Mouse (Mus musculus): ENCODE measurements around the gene Maml3. TPM values are rescaled to one million over a fixed set of nuclear protein-coding genes. Genes with fewer than 3 reads are reported as not detected.
A peak's percentile ranks its signal among the peaks of the same experiment; 100 is the strongest.

The Maml3 gene
- polyA plus RNA-seq, 1 experiment from 2014 or later: 0.69 TPM

DNA sequence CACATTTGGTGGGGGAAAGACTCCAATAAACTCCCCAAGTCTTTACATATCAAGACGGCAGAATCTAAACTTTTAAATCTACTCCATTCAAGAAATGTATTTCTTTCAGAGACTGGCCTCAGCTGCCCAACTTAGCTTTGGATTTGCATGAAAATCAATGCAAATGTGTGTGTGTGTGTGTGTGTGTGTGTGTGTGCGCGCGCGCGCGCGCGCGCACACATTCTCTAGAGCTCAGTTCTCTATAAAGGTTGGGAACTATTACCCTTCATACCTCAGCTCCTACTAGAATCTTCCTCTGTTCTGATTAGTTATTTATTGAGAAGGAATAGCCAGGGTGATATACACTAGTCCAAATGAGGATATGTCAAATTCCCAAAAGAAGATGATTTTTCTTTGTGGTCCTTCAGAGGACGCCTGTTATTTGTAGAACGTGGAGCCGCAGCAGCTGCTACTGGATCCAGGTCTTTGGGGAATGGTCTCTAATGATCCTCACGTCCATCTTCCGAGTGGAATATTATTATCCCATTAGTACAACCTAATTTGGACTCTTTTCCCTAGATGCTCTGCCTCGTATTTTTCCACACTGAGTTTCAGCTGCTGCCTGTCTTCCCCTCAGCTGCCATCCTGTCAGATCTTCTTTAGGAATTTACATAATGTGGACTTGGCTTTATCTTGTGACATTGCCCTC lies 372.8 kb downstream of the Maml3 start:
- peaks cover 77% of the 10 kb centered on the region for H3K4me1 ChIP-seq (replicated peaks)
- no peak for ATAC-seq (ENCODE audit: low read depth)
- no peak overlapping the region for H3K9ac ChIP-seq

DNA sequence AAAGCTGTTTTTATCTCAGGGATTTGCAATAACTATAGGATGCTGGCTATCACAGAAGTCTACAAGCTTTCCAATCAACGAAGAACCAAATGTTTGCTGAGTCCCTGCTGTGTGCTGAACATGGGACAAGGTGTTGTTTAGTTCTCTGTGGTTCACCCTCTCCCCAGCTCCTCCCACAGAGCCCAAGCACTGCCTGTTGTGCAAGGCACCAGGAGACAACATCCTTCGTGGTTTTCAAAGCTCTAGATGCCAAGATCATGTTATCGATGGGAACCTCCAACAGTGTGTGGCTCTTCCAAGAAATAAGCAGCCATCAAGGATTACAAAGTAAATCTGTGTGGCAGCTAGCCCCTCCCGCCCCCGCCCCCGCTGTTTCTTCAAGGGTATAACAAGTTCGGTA lies 374.2 kb downstream of the Maml3 start:
- peaks cover 83% of the 10 kb centered on the region for H3K4me1 ChIP-seq (replicated peaks)
- no peaks in the 10 kb centered on the region for H3K9me3 ChIP-seq (replicated peaks)
- no peak overlapping the region for H3K4me2 ChIP-seq
- H3K9ac ChIP-seq: no peak overlapping the region
- no peak overlapping the region for H3K4me3 ChIP-seq (replicated peaks)
- H3K36me3 ChIP-seq: no peaks in the 10 kb centered on the region
- WGBS (ENCODE audit: insufficient replicate concordance): 53% methylated on average over 7 of the region's 7 CpGs
- H3K27me3 ChIP-seq: no peaks in the 10 kb centered on the region
- H3K27ac ChIP-seq: peak overlapping the region; percentile 43; the same call in 1 of the 2 replicates
- ATAC-seq (ENCODE audit: low read depth) (no peak), DNase-seq (no peak)

More for the DNA sequence above, 372.8 kb downstream of the Maml3 start:
- Histone ChIP-seq H3K27me3 (no peaks in the 10 kb centered on the region), H3K27ac (peak overlapping the region; percentile 7; the same call in 1 of the 2 replicates), H3K36me3 (no peaks in the 10 kb centered on the region), H3K4me2 (no peak overlapping the region), H3K9me3 (replicated peaks) (no peaks in the 10 kb centered on the region), H3K4me3 (replicated peaks) (no peak overlapping the region)
- no peak for DNase-seq
- 88% methylated on average over 16 of the region's 16 CpGs for WGBS (ENCODE audit: insufficient replicate concordance)

DNA sequence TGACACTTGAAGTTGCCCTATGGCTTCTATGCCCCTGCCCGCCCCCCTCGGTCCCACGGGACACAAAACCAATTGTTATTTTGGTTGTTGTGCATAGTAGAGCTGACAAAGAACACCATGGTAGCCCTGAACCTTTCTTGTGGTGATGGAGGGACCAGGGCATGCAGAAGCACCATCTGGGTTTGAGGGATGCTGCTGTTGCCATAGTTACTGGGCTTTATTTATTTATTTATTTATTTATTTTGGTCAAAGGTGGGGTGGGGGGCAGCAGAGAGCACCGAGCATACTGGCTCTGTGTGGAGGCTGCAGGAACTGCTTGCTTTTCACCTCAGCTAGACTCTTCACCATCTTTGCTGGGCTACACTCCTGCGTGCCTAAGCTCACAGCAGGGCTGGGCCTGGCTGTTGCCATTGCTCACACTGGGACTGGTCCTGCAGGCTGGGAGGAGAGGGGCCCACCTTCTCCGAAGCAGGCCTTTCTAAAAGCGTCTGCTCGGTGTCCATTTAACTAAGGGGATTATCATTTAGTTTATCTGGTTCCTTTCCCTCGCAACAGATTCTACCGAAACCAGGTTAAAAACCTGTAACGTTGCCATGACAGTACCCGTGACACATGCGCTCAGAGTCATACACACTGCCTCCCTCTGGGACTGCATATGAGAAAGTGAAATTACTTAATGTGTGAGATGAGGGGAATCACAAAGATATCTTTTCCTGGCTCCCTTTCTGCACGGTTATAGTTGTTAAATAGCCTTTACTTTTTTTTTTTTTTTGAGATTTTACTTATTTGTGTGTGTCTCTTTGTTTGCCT lies 375.6 kb downstream of the Maml3 start:
- DNase-seq (no peak), ATAC-seq (ENCODE audit: low read depth) (no peak)
- H3K9ac ChIP-seq: peak overlapping the region; percentile 59
- H3K9me3 ChIP-seq (replicated peaks): no peaks in the 10 kb centered on the region
- no peaks in the 10 kb centered on the region for H3K27me3 ChIP-seq
- peak overlapping the region; percentile 23; the same call in 1 of the 2 replicates for H3K4me3 ChIP-seq (replicated peaks)
- H3K4me2 ChIP-seq: peak overlapping the region; percentile 63
- H3K4me1 ChIP-seq (replicated peaks): peaks cover 97% of the 10 kb centered on the region
- no peaks in the 10 kb centered on the region for H3K36me3 ChIP-seq
- peak overlapping the region; percentile 96 for H3K27ac ChIP-seq
- WGBS (ENCODE audit: insufficient replicate concordance): 60% methylated on average over 14 of the region's 14 CpGs

DNA sequence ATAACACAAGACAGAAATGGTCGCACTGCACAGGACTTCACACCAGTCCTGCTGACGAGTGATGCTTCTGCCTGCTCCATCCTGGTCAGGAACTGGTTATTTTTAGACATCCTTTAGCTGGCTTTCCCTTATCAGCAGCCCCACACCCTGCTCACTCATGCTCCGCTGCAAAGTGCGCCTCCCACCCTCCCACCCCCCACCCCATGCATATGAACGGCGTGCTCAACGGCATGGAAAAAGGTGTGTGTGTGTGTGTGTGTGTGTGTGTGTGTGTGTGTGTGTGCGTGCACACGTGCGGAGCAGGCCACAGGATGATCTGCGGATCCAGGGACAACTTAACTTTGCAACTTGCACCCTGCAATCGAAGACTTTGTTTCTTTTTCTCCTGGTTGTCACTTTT lies 376.4 kb downstream of the Maml3 start:
- Histone ChIP-seq H3K36me3 (no peaks in the 10 kb centered on the region), H3K4me1 (replicated peaks) (peaks cover 95% of the 10 kb centered on the region), H3K9me3 (replicated peaks) (no peaks in the 10 kb centered on the region), H3K27me3 (no peaks in the 10 kb centered on the region), H3K4me2 (peak overlapping the region; percentile 63), H3K4me3 (replicated peaks) (peak overlapping the region; percentile 23), H3K9ac (peak overlapping the region; percentile 61), H3K27ac (peak overlapping the region; percentile 96)
- 5% methylated on average over 12 of the region's 12 CpGs for WGBS (ENCODE audit: insufficient replicate concordance)
- peak; percentile 98 for ATAC-seq (ENCODE audit: low read depth)
- peak; percentile 76 for DNase-seq

DNA sequence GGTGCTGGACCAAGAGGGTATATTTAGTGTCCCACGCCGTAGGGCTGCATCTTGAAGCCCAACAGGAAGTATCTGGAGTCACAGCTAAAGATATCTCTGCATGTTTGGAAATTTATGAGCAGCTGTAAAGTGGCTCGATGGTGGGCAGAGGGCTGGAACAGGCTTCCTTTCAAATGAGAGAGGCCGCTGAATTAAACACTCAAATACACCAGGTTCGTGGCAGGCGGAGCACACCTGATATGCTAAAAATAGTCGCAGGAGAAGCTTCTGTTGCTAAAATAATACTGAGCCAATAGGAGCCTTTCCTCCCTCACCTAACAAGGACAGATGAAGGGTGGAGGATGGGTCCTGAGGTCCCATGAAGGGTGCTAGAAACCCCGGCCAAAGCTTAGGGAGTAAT lies 376.9 kb downstream of the Maml3 start:
- DNase-seq (no peak), ATAC-seq (ENCODE audit: low read depth) (peak; percentile 82)
- Histone ChIP-seq H3K36me3 (no peaks in the 10 kb centered on the region), H3K4me2 (peak overlapping the region; percentile 63), H3K4me3 (replicated peaks) (peak overlapping the region; percentile 23), H3K4me1 (replicated peaks) (peaks cover 91% of the 10 kb centered on the region), H3K27ac (peak overlapping the region; percentile 96), H3K27me3 (peaks cover 2% of the 10 kb centered on the region; the same call in 1 of the 2 replicates), H3K9ac (peak overlapping the region; percentile 61), H3K9me3 (replicated peaks) (no peaks in the 10 kb centered on the region)
- WGBS (ENCODE audit: insufficient replicate concordance): 8% methylated on average over 8 of the region's 8 CpGs

DNA sequence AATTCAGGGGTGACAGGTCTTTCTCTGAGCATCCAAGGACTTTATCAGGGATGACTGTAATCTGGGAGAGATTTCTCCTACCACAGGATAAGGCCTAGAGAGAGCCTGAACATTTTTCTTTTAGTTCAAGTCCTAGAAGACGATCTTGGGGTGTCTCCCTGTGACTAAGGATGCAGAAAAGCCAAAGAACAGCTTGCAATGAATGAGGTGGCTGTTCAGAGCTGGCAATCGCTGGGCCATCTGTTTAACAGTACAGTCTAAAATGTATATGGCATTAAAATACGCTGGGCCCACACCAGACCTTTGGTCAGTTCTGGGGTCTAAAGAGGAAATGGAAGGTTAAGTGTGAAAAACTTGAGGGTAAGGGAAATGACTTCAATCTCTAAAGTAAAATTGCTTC lies 377.4 kb downstream of the Maml3 start:
- peaks cover 86% of the 10 kb centered on the region for H3K4me1 ChIP-seq (replicated peaks)
- ATAC-seq (ENCODE audit: low read depth) (no peak), DNase-seq (no peak)
- no peaks in the 10 kb centered on the region for H3K9me3 ChIP-seq (replicated peaks)
- H3K36me3 ChIP-seq: no peaks in the 10 kb centered on the region
- peaks cover 5% of the 10 kb centered on the region; the same call in 1 of the 2 replicates for H3K27me3 ChIP-seq
- peak overlapping the region; percentile 96 for H3K27ac ChIP-seq
- peak overlapping the region; percentile 61 for H3K9ac ChIP-seq
- peak overlapping the region; percentile 63 for H3K4me2 ChIP-seq
- WGBS (ENCODE audit: insufficient replicate concordance): 35% methylated on average over 3 of the region's 3 CpGs
- H3K4me3 ChIP-seq (replicated peaks): no peak overlapping the region

DNA sequence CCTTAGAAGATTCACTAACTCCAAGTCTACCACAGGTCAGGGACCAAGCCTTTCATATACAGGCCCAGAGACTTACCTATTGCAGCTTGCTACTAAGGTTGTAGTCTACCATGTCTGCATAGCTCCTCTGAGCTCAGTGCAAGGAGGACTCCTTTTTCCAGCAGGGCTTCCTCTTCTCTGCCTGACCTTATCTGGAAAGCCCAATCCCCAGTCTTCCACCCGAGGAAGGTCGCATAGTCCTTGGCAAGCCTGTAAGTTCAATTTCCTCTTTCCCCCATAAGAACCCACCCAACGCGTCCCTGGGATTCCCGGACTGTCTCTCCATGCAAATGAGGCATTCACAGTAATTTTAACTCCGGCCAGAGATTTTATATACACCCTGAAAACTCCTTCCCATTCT lies 378.6 kb downstream of the Maml3 start:
- peaks cover 74% of the 10 kb centered on the region for H3K4me1 ChIP-seq (replicated peaks)
- no peak overlapping the region for H3K4me3 ChIP-seq (replicated peaks)
- DNase-seq: no peak
- ATAC-seq (ENCODE audit: low read depth): no peak
- 34% methylated on average over 6 of the region's 6 CpGs for WGBS (ENCODE audit: insufficient replicate concordance)
- no peak overlapping the region for H3K4me2 ChIP-seq
- H3K27me3 ChIP-seq: peaks cover 5% of the 10 kb centered on the region; the same call in 1 of the 2 replicates
- H3K9ac ChIP-seq: 0 out of 2 replicates have a peak overlapping the region, but pooled peaks have one; percentile 61
- H3K36me3 ChIP-seq: no peaks in the 10 kb centered on the region
- H3K27ac ChIP-seq: peak overlapping the region; percentile 96
- H3K9me3 ChIP-seq (replicated peaks): no peaks in the 10 kb centered on the region

DNA sequence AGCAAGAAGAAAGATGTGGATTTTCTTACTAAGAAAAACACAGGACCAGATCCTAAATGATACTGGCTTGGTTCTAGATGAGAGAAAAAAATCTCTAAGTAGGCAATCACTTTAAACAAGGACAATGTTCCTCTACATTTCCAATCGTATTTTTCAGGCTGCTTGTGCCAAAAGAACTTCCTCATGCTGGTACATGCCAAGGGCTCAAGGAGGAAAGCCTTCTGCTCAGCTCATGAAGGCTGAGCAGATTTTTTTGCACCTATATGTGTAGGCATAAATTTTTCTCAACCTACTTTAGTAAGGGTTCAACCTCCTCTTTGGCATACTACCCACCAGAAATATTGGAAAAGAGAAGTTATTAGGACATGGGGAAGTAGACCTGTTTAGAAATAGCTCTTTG lies 384.9 kb downstream of the Maml3 start:
- H3K9ac ChIP-seq: no peak overlapping the region
- ATAC-seq (ENCODE audit: low read depth): no peak
- 45% methylated on average over 1 of the region's 1 CpGs for WGBS (ENCODE audit: insufficient replicate concordance)
- peaks cover 5% of the 10 kb centered on the region; the same call in 1 of the 2 replicates for H3K27me3 ChIP-seq
- no peak for DNase-seq
- H3K4me3 ChIP-seq (replicated peaks): no peak overlapping the region
- no peak overlapping the region for H3K4me2 ChIP-seq
- H3K36me3 ChIP-seq: no peaks in the 10 kb centered on the region
- H3K27ac ChIP-seq: no peak overlapping the region
- H3K4me1 ChIP-seq (replicated peaks): peaks cover 22% of the 10 kb centered on the region
- H3K9me3 ChIP-seq (replicated peaks): no peaks in the 10 kb centered on the region

DNA sequence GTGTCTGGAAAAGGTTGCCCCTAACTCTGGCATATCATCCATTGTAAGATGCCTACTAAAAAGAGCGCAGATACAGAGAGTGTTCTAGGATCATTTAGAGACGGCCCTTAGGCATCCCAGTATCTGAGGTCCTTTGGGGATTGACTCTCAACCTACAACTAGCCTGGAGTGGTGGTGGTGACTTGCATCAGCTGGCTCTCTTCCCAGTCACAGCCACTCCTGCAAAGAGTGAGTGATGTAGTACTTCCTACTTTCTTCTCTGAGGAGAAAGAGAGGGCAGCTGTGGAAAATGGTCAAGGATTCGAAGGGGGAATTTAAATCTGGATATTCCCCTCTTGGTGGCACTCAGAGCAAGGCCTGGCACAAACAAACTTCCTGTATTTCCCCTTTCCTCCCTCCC lies 385.5 kb downstream of the Maml3 start:
- Histone ChIP-seq H3K4me2 (no peak overlapping the region), H3K36me3 (no peaks in the 10 kb centered on the region), H3K4me3 (replicated peaks) (no peak overlapping the region), H3K9me3 (replicated peaks) (no peaks in the 10 kb centered on the region), H3K4me1 (replicated peaks) (peaks cover 22% of the 10 kb centered on the region), H3K27ac (no peak overlapping the region), H3K27me3 (peaks cover 5% of the 10 kb centered on the region; the same call in 1 of the 2 replicates), H3K9ac (no peak overlapping the region)
- no peak for DNase-seq
- 75% methylated on average over 3 of the region's 3 CpGs for WGBS (ENCODE audit: insufficient replicate concordance)
- ATAC-seq (ENCODE audit: low read depth): no peak

DNA sequence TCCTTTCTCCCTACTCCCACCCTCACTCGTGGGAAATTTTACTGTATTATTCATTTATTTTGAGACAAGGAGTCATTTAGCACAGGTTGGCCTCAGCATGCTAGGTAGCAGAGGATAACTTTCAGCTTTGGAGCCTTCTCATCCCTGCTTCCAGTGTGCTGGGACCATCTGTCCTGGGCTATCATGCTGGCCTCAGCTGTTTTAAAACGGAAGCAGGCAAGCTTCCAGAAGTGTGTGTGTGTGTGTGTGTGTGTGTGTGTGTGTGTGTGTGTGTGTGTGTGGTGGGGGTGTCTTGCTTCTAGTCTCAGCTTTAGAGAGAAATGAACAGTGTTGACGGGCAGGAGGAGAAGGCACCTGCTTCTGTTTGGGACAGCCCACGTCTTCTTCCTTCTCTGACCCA lies 387.0 kb downstream of the Maml3 start:
- H3K4me2 ChIP-seq: no peak overlapping the region
- no peaks in the 10 kb centered on the region for H3K9me3 ChIP-seq (replicated peaks)
- ATAC-seq (ENCODE audit: low read depth): no peak
- no peak overlapping the region for H3K4me3 ChIP-seq (replicated peaks)
- no peak overlapping the region for H3K27ac ChIP-seq
- WGBS (ENCODE audit: insufficient replicate concordance): 57% methylated on average over 4 of the region's 4 CpGs
- peaks cover 28% of the 10 kb centered on the region for H3K4me1 ChIP-seq (replicated peaks)
- H3K9ac ChIP-seq: no peak overlapping the region
- peaks cover 3% of the 10 kb centered on the region; the same call in 1 of the 2 replicates for H3K27me3 ChIP-seq
- H3K36me3 ChIP-seq: no peaks in the 10 kb centered on the region
- no peak for DNase-seq

DNA sequence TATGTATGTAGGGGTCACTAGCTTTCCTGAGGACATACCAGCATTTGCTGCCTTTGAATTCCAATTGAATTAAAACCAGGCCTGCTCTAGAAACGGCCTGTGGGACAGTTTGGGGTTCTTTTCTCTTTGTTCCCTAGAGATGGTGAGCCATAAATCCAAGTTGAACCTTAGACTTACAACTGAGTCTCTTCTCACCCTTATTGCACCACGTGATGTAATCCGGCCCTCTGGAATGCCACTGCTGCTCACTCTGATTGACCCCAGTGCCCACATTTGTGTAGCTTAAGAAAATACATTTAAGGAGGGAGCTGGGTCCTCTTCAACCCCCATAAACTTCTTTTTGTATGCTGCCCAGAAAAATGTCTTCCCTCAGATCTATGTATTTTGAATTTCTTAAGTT lies 387.4 kb downstream of the Maml3 start:
- H3K4me1 ChIP-seq (replicated peaks): peaks cover 33% of the 10 kb centered on the region
- no peak overlapping the region for H3K27ac ChIP-seq
- WGBS (ENCODE audit: insufficient replicate concordance): 72% methylated on average over 3 of the region's 3 CpGs
- no peak for DNase-seq
- no peak overlapping the region for H3K4me2 ChIP-seq
- ATAC-seq (ENCODE audit: low read depth): no peak
- H3K9ac ChIP-seq: no peak overlapping the region
- no peaks in the 10 kb centered on the region for H3K27me3 ChIP-seq
- no peaks in the 10 kb centered on the region for H3K9me3 ChIP-seq (replicated peaks)
- H3K36me3 ChIP-seq: no peaks in the 10 kb centered on the region
- H3K4me3 ChIP-seq (replicated peaks): no peak overlapping the region
